In genomic region chr10:84392027-84392722, GRCm38 (mm10) we compare ENCODE assay signal across 7 mouse cellular contexts. TPM values are rescaled to one million over a fixed set of nuclear protein-coding genes. Genes with fewer than 3 reads are reported as not detected.
DNase-seq lines count a peak whose midpoint lies in the region; ATAC-seq lines count a peak whose summit lies in the region.

No protein-coding gene starts in this region.

- WGBS in intestine, embryonic 14.5 days, result 15% methylated on average over 14 of the region's 14 CpGs
- WGBS in midbrain, embryonic 15.5 days, result 20% methylated on average over 14 of the region's 14 CpGs

- peaks cover 48% of the 10 kb centered on the region for H3K4me1 ChIP-seq in intestine, embryonic 14.5 days (replicated peaks; ENCODE audit: control insufficient read depth, insufficient read depth, low read length)
- peaks cover 46% of the 10 kb centered on the region for H3K4me1 ChIP-seq in midbrain, embryonic 15.5 days

- no peak overlapping the region for H3K9ac ChIP-seq in intestine, embryonic 14.5 days (ENCODE audit: low read length)
- H3K9ac ChIP-seq in midbrain, embryonic 15.5 days, result no peak overlapping the region

- no peaks in the 10 kb centered on the region for H3K27me3 ChIP-seq in intestine, embryonic 14.5 days (replicated peaks; ENCODE audit: control insufficient read depth, insufficient read depth, low read length)
- H3K27me3 ChIP-seq in midbrain, embryonic 15.5 days (replicated peaks), result no peaks in the 10 kb centered on the region

- DNase-seq in left cerebral cortex, postnatal 4 days, result peak; percentile 65
- no peak for DNase-seq in left cerebral cortex, postnatal 36 days (ENCODE audit: low spot score in 2 of 2)
- peak; percentile 51 for DNase-seq in embryo, embryonic 9.5 days (ENCODE audit: extremely low spot score)
- DNase-seq in intestine, embryonic 14.5 days (ENCODE audit: low spot score), result no peak
- DNase-seq in adrenal gland, postnatal 4 days (ENCODE audit: low spot score in 2 of 2), result no peak
- DNase-seq in cerebellum, postnatal 14 days, result no peak

- H3K9me3 ChIP-seq in intestine, embryonic 14.5 days (ENCODE audit: control insufficient read depth, low read length), result no peaks in the 10 kb centered on the region
- no peaks in the 10 kb centered on the region for H3K9me3 ChIP-seq in midbrain, embryonic 15.5 days

- H3K27ac ChIP-seq in intestine, embryonic 14.5 days (ENCODE audit: low read depth), result peak overlapping the region; percentile 27; the same call in 1 of the 2 replicates
- peak overlapping the region; percentile 36; the same call in 1 of the 2 replicates for H3K27ac ChIP-seq in midbrain, embryonic 15.5 days

- intact Hi-C loops in left cerebral cortex, postnatal 4 days (cut with DNase I), result loop anchor here (5.0 kb wide), 1 partner anchor 45 kb away; no protein-coding TSS in a partner anchor
- intact Hi-C loops in left cerebral cortex, postnatal 36 days (cut with DNase I), result loop anchor here (5.0 kb wide), 1 partner anchor 45 kb away; no protein-coding TSS in a partner anchor

- H3K4me2 ChIP-seq in intestine, embryonic 14.5 days (ENCODE audit: low read length), result peak overlapping the region; percentile 3; the same call in 1 of the 2 replicates
- H3K4me2 ChIP-seq in midbrain, embryonic 15.5 days, result no peak overlapping the region

- H3K4me3 ChIP-seq in intestine, embryonic 14.5 days (ENCODE audit: low read depth, low read length), result no peak overlapping the region
- no peak overlapping the region for H3K4me3 ChIP-seq in midbrain, embryonic 15.5 days

- no peaks in the 10 kb centered on the region for H3K36me3 ChIP-seq in intestine, embryonic 14.5 days (ENCODE audit: control insufficient read depth, insufficient read depth, low read length)
- no peaks in the 10 kb centered on the region for H3K36me3 ChIP-seq in midbrain, embryonic 15.5 days (replicated peaks)

- ATAC-seq in intestine, embryonic 14.5 days (replicated peaks; ENCODE audit: low FRiP score, low TSS enrichment, low read depth), result no peak
- ATAC-seq in midbrain, embryonic 15.5 days (replicated peaks), result no peak

RNA-seq across cellular contexts. Expression of gene Nuak1, which starts 48.2 kb away (rescaled TPM):
- 10 to 100 TPM; 51.7 to 53.0 TPM for total RNA-seq in left cerebral cortex, postnatal 4 days (2021)
- total RNA-seq in left cerebral cortex, postnatal 36 days (2021), result 10 to 100 TPM; 69.3 to 69.7 TPM
- 0.93 and 1.2 TPM in 2 replicates for polyA plus RNA-seq in intestine, embryonic 14.5 days (2014; fragmentation: Nextera tagmentation; extraction: Ambion mirVana)
- 5.0 and 6.4 TPM in 2 replicates for polyA plus RNA-seq in midbrain, embryonic 15.5 days (2015; fragmentation: Nextera tagmentation; extraction: Ambion mirVana)
- total RNA-seq in adrenal gland, postnatal 4 days (2021), result 10 to 100 TPM; 13.4 to 13.5 TPM

Comparison
In these comparisons a context has a peak if more than half of its experiments do, and no peak if none do; other contexts are left out.
1. DNase-seq: peak in left cerebral cortex, postnatal 4 days (single experiment) and embryo, embryonic 9.5 days (single experiment); none in left cerebral cortex, postnatal 36 days (0 of 2), intestine, embryonic 14.5 days (single experiment), adrenal gland, postnatal 4 days (0 of 2) and cerebellum, postnatal 14 days (0 of 2).